Mouse (Mus musculus) embryonic facial prominence, embryonic 11.5 days (tissue): ENCODE data around the gene Spock3. TPM values are rescaled to one million over a fixed set of nuclear protein-coding genes. Genes with fewer than 3 reads are reported as not detected.
"Not testable (repeated sequence)": the region's sequence is repeated elsewhere in the genome, so short reads cannot be mapped to it uniquely, and the experiment has no call there.

Source experiments
- ATAC-seq: fragments of 200-750 bp; cut with Nextera tagmentation; replicated peaks from 2 replicates; pipeline ENCODE4 v1.8.0; 2017; ENCODE audit warnings: low read depth; ENCODE audit not compliant: insufficient number of reproducible peaks, low FRiP score, low TSS enrichment
- DNase-seq: peaks from one replicate; pipeline ENCODE4 v3.0.0-alpha.2; 2015; ENCODE audit warnings: low spot score
- H3K27ac ChIP-seq: fragments of 300-500 bp; sonication (generic); replicated peaks from 2 replicates; pipeline ENCODE4 v1.5.1; 2014; ENCODE audit warnings: mild to moderate bottlenecking, low read depth, low read length, control low read depth
- H3K27me3 ChIP-seq: fragments of 300-500 bp; sonication (generic); 2 replicates; pipeline ENCODE4 v1.6.1; 2014; ENCODE audit warnings: mild to moderate bottlenecking, low read length, moderate library complexity, mixed read lengths; ENCODE audit not compliant: control insufficient read depth, insufficient read depth
- H3K36me3 ChIP-seq: fragments of 300-500 bp; sonication (generic); replicated peaks from 2 replicates; pipeline ENCODE4 v1.6.1; 2014; ENCODE audit warnings: low read depth, mild to moderate bottlenecking, low read length, moderate library complexity, mixed read lengths; ENCODE audit not compliant: control insufficient read depth, insufficient read depth
- H3K4me1 ChIP-seq: fragments of 300-500 bp; sonication (generic); 2 replicates; pipeline ENCODE4 v1.6.1; 2014; ENCODE audit warnings: low read length, mixed read lengths; ENCODE audit not compliant: control insufficient read depth, insufficient read depth
- H3K4me2 ChIP-seq: fragments of 300-500 bp; sonication (generic); 2 replicates; pipeline ENCODE4 v1.6.1; 2014; ENCODE audit warnings: low read depth, mild to moderate bottlenecking, control low read depth, low read length, moderate library complexity
- H3K4me3 ChIP-seq: fragments of 300-500 bp; sonication (generic); 2 replicates; pipeline ENCODE4 v1.5.1; 2014; ENCODE audit warnings: low read depth, low read length, control low read depth
- H3K9ac ChIP-seq: fragments of 300-500 bp; sonication (generic); replicated peaks from 2 replicates; pipeline ENCODE4 v1.6.1; 2014; ENCODE audit warnings: mild to moderate bottlenecking, control low read depth, low read length
- H3K9me3 ChIP-seq: fragments of 300-500 bp; sonication (generic); replicated peaks from 2 replicates; pipeline ENCODE4 v1.6.1; 2016; ENCODE audit warnings: mild to moderate bottlenecking, low read length, inconsistent platforms, mixed read lengths; ENCODE audit not compliant: control insufficient read depth
- WGBS: fragments of 180-500 bp; shearing (Covaris S2); extraction: QIAGEN DNeasy Blood & Tissue Kit; methylation state at CpG from one replicate; pipeline ENCODE4 v1.1.7; 2014; 5-methylcytosine and 5-hydroxymethylcytosine counted together
- polyA plus RNA-seq: library from polyadenylated mRNA; unstranded; fragments of >200 nt; fragmentation: Nextera tagmentation; extraction: Ambion mirVana; gene quantifications from 2 replicates; pipeline ENCODE4 v1.2.1, GENCODE M21; 2014

The Spock3 gene
- polyA plus RNA-seq, 1 experiment from 2014 or later: 14.2 TPM

- ATAC-seq (no peak), DNase-seq (no peak)
- no peak overlapping the region for H3K4me3 ChIP-seq
Measured at GRCm38 (mm10) chr8:63112919-63113318, 162.1 kb downstream of the Spock3 start.

GRCm38 (mm10) chr8:63120508-63120907, 169.7 kb downstream of the Spock3 start:
- Histone ChIP-seq H3K36me3 (no peaks in the 10 kb centered on the region), H3K4me3 (no peak overlapping the region), H3K9me3 (no peaks in the 10 kb centered on the region), H3K27me3 (no peaks in the 10 kb centered on the region), H3K27ac (no peak overlapping the region), H3K4me1 (no peaks in the 10 kb centered on the region), H3K4me2 (no peak overlapping the region), H3K9ac (no peak overlapping the region)
- no peak for DNase-seq
- WGBS: 78% methylated on average over 2 of the region's 2 CpGs
- no peak for ATAC-seq

More at GRCm38 (mm10) chr8:63112919-63113318, 162.1 kb downstream of the Spock3 start:
- H3K4me2 ChIP-seq: no peak overlapping the region
- H3K4me1 ChIP-seq: no peaks in the 10 kb centered on the region
- no peaks in the 10 kb centered on the region for H3K27me3 ChIP-seq
- no peak overlapping the region for H3K27ac ChIP-seq
- 84% methylated on average over 1 of the region's 1 CpGs for WGBS
- H3K9ac ChIP-seq: no peak overlapping the region
- H3K36me3 ChIP-seq: no peaks in the 10 kb centered on the region
- H3K9me3 ChIP-seq: no peaks in the 10 kb centered on the region

- H3K4me1 ChIP-seq: no peaks in the 10 kb centered on the region
- H3K9ac ChIP-seq: no peak overlapping the region
- ATAC-seq (no peak), DNase-seq (no peak)
- H3K9me3 ChIP-seq: no peaks in the 10 kb centered on the region
- H3K36me3 ChIP-seq: no peaks in the 10 kb centered on the region
- H3K27ac ChIP-seq: no peak overlapping the region
- WGBS: 95% methylated on average over 3 of the region's 3 CpGs
- H3K4me3 ChIP-seq: no peak overlapping the region
- H3K27me3 ChIP-seq: no peaks in the 10 kb centered on the region
- H3K4me2 ChIP-seq: no peak overlapping the region
Measured at GRCm38 (mm10) chr8:63135406-63135805, 184.6 kb downstream of the Spock3 start.

- H3K4me2 ChIP-seq, H3K9me3 ChIP-seq, H3K27me3 ChIP-seq, H3K4me1 ChIP-seq, H3K27ac ChIP-seq, DNase-seq, H3K36me3 ChIP-seq, ATAC-seq, H3K4me3 ChIP-seq, H3K9ac ChIP-seq: not testable (repeated sequence)
- WGBS: 48% methylated on average over 2 of the region's 2 CpGs
Measured at GRCm38 (mm10) chr8:63163861-63164260, 213.1 kb downstream of the Spock3 start.

- no peak overlapping the region for H3K4me2 ChIP-seq
- no peak for ATAC-seq
- no peaks in the 10 kb centered on the region for H3K9me3 ChIP-seq
- H3K27ac ChIP-seq: no peak overlapping the region
- no peaks in the 10 kb centered on the region for H3K36me3 ChIP-seq
- no peak for DNase-seq
- no peak overlapping the region for H3K4me3 ChIP-seq
- no peaks in the 10 kb centered on the region for H3K4me1 ChIP-seq
- H3K27me3 ChIP-seq: no peaks in the 10 kb centered on the region
- H3K9ac ChIP-seq: no peak overlapping the region
Measured at GRCm38 (mm10) chr8:63165326-63165725, 214.5 kb downstream of the Spock3 start.

- H3K9me3 ChIP-seq: no peaks in the 10 kb centered on the region
- no peak overlapping the region for H3K9ac ChIP-seq
- no peaks in the 10 kb centered on the region for H3K27me3 ChIP-seq
- ATAC-seq (no peak), DNase-seq (no peak)
- H3K36me3 ChIP-seq: no peaks in the 10 kb centered on the region
- no peak overlapping the region for H3K4me3 ChIP-seq
- no peaks in the 10 kb centered on the region for H3K4me1 ChIP-seq
- H3K27ac ChIP-seq: no peak overlapping the region
- no peak overlapping the region for H3K4me2 ChIP-seq
Measured at GRCm38 (mm10) chr8:63169956-63170355, 219.1 kb downstream of the Spock3 start.

- Histone ChIP-seq H3K4me1 (no peaks in the 10 kb centered on the region), H3K9me3 (no peaks in the 10 kb centered on the region), H3K36me3 (no peaks in the 10 kb centered on the region), H3K27ac (no peak overlapping the region), H3K4me3 (no peak overlapping the region), H3K9ac (no peak overlapping the region), H3K27me3 (no peaks in the 10 kb centered on the region), H3K4me2 (no peak overlapping the region)
- ATAC-seq: no peak
- DNase-seq: no peak
- WGBS: 73% methylated on average over 1 of the region's 1 CpGs
Measured at GRCm38 (mm10) chr8:63181272-63181671, 230.5 kb downstream of the Spock3 start.

GRCm38 (mm10) chr8:63258812-63259385, 308.1 kb downstream of the Spock3 start:
- ATAC-seq (no peak), DNase-seq (no peak)
- Histone ChIP-seq H3K27me3 (no peaks in the 10 kb centered on the region), H3K4me2 (no peak overlapping the region), H3K36me3 (no peaks in the 10 kb centered on the region), H3K9ac (no peak overlapping the region), H3K4me1 (no peaks in the 10 kb centered on the region), H3K27ac (no peak overlapping the region), H3K9me3 (no peaks in the 10 kb centered on the region), H3K4me3 (no peak overlapping the region)
